Mouse (Mus musculus) limb, embryonic 13.5 days (tissue): ENCODE data around the gene Cpm. TPM values are rescaled to one million over a fixed set of nuclear protein-coding genes. Genes with fewer than 3 reads are reported as not detected.
A peak's percentile ranks its signal among the peaks of the same experiment; 100 is the strongest.

Experiments
- ATAC-seq: fragments of 200-750 bp; cut with Nextera tagmentation; 2 replicates; pipeline ENCODE4 v1.8.0; 2017; ENCODE audit warnings: low read depth, moderate number of reproducible peaks, moderate TSS enrichment; ENCODE audit not compliant: low FRiP score
- H3K27ac ChIP-seq: fragments of 300-500 bp; sonication (generic); 2 replicates; pipeline ENCODE4 v1.5.1; 2015; ENCODE audit warnings: inconsistent platforms, mild to moderate bottlenecking, moderate library complexity
- H3K27me3 ChIP-seq: fragments of 300-500 bp; sonication (generic); 2 replicates; pipeline ENCODE4 v1.6.1; 2015; ENCODE audit warnings: mild to moderate bottlenecking, inconsistent platforms
- H3K36me3 ChIP-seq: fragments of 300-500 bp; sonication (generic); 2 replicates; pipeline ENCODE4 v1.6.1; 2015; ENCODE audit warnings: inconsistent platforms, mild to moderate bottlenecking, moderate library complexity
- H3K4me1 ChIP-seq: fragments of 300-500 bp; sonication (generic); 2 replicates; pipeline ENCODE4 v1.6.1; 2015; ENCODE audit warnings: inconsistent platforms
- H3K4me2 ChIP-seq: fragments of 300-500 bp; sonication (generic); replicated peaks from 2 replicates; pipeline ENCODE4 v1.6.1; 2015; ENCODE audit warnings: inconsistent platforms, mild to moderate bottlenecking, moderate library complexity
- H3K4me3 ChIP-seq: fragments of 300-500 bp; sonication (generic); 2 replicates; pipeline ENCODE4 v1.5.1; 2015; ENCODE audit warnings: moderate library complexity, mild to moderate bottlenecking, inconsistent platforms
- H3K9ac ChIP-seq: fragments of 300-500 bp; sonication (generic); 2 replicates; pipeline ENCODE4 v1.6.1; 2015; ENCODE audit warnings: mild to moderate bottlenecking, inconsistent platforms
- H3K9me3 ChIP-seq: fragments of 300-500 bp; sonication (generic); 2 replicates; pipeline ENCODE4 v1.6.1; 2016; ENCODE audit warnings: inconsistent platforms
- WGBS: fragments of 180-500 bp; shearing (Covaris S2); methylation state at CpG from one replicate; pipeline ENCODE4 v1.1.7; 2015; 5-methylcytosine and 5-hydroxymethylcytosine counted together
- polyA plus RNA-seq: library from polyadenylated mRNA; unstranded; fragments of >200 nt; fragmentation: Nextera tagmentation; extraction: Ambion mirVana; gene quantifications from 2 replicates; pipeline ENCODE4 v1.2.1, GENCODE M21; 2015

The Cpm gene
- polyA plus RNA-seq, 1 experiment from 2014 or later, result 42.8 TPM

DNA sequence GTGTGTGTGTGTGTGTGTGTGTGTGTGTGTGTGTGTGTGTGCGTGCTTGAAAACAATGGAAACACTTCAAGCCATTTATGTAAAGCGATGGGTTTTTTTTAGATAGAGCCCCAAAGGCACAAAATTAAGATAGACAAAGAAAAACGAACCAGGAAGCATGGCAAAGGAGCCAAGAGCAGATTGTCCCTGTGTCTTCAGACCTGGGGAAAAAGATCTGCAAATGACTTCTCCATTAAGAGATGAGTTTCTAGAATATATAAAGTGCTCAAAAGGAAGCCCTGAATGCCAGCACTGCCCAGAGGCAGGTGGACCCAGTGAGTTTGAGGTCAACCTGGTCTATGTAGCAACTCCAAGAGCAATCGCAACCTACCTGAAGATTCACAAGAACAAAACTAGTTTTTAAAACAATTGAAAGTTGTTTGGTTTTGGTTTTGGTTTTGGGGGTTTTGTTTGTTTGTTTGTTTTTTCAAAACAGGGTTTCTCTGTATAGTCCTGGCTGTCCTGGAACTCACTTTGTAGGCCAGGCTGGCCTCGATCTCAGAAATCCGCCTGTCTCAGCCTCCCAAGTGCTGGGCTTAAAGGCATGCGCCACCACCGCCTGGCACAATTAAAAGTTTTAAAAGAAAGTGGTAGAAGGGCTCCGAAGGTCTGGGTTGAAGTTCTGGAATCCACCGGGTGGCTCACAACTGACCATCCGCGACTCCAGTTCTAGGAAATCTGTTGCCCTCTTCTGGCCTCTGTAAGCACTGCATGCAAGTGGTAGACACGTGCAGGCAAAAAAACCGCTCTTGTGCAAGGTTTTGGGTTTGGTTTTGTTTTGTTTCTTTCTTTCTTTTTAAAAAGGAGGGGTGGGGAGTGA lies 52.9 kb downstream of the Cpm start:
- ATAC-seq, result no peak
- Histone ChIP-seq H3K9me3 (no peaks in the 10 kb centered on the region), H3K9ac (no peak overlapping the region), H3K4me2 (no peak overlapping the region), H3K27ac (no peak overlapping the region), H3K27me3 (no peaks in the 10 kb centered on the region), H3K36me3 (no peaks in the 10 kb centered on the region), H3K4me1 (peaks cover 3% of the 10 kb centered on the region; the same call in 1 of the 2 replicates), H3K4me3 (no peak overlapping the region)
- WGBS, result 69% methylated on average over 14 of the region's 14 CpGs

DNA sequence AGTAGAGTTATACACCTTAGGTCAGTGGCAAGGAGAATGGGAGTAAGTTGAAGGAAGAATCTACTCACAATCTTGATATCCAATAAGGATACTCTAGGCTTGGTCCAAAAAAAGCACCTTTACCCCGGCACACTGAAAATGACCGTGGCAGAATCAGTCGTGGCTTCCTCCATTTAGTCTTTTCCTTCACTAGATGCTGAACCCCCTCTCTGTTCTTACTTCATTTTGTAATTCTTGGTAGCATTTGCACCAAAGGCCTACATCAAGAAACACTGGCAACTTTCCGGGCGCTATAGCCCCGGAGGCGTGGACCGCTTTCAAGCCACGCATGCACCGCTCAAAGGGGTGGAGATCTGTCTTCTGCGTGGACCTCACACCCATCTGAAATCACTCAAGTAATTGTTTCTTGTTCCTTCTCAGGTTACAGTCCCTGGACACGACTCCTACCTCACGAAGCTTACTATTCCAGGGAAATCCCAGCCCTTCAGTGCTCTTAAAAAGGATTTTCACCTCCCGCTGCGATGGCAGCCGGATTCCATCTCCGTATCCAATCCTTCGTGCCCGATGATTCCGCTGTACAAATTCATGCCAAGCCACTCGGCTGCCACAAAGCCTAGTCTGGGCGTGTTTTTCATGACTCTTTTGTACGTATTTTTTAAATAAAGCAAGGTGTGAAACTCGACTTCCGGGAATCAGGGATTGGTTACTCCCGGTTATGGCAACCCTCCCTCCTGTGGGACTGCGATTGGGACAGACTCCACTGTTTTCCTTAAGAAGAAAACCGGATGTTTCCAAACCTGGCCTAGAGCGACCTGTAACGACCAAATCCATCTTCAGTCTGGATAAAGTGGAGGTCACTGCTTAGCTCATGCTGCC lies 53.8 kb downstream of the Cpm start:
- Histone ChIP-seq H3K9ac (no peak overlapping the region), H3K4me2 (peak overlapping the region; percentile 34), H3K4me1 (peaks cover 3% of the 10 kb centered on the region; the same call in 1 of the 2 replicates), H3K27me3 (no peaks in the 10 kb centered on the region), H3K36me3 (peaks cover 3% of the 10 kb centered on the region; the same call in 1 of the 2 replicates), H3K4me3 (no peak overlapping the region), H3K9me3 (no peaks in the 10 kb centered on the region), H3K27ac (0 out of 2 replicates have a peak overlapping the region, but pooled peaks have one; percentile 15)
- ATAC-seq, result peak; percentile 64; the same call in 1 of the 2 replicates
- WGBS, result 52% methylated on average over 30 of the region's 30 CpGs

- no peak for ATAC-seq
- H3K27ac ChIP-seq, result no peak overlapping the region
- H3K9ac ChIP-seq, result no peak overlapping the region
- H3K4me3 ChIP-seq, result no peak overlapping the region
- no peaks in the 10 kb centered on the region for H3K9me3 ChIP-seq
- peaks cover 3% of the 10 kb centered on the region; the same call in 1 of the 2 replicates for H3K4me1 ChIP-seq
- WGBS, result 90% methylated on average over 9 of the region's 9 CpGs
- H3K36me3 ChIP-seq, result peaks cover 9% of the 10 kb centered on the region
- peak overlapping the region; percentile 34; the same call in 1 of the 2 replicates for H3K4me2 ChIP-seq
- no peaks in the 10 kb centered on the region for H3K27me3 ChIP-seq
Observed at GRCm38 (mm10) chr10:117683734-117684037, 54.4 kb downstream of the Cpm start.

GRCm38 (mm10) chr10:117684298-117685170 lies 55.2 kb downstream of the Cpm start:
- Histone ChIP-seq H3K27me3 (no peaks in the 10 kb centered on the region), H3K4me1 (peaks cover 3% of the 10 kb centered on the region; the same call in 1 of the 2 replicates), H3K9ac (no peak overlapping the region), H3K27ac (no peak overlapping the region), H3K4me2 (no peak overlapping the region), H3K9me3 (no peaks in the 10 kb centered on the region), H3K4me3 (no peak overlapping the region), H3K36me3 (peaks cover 18% of the 10 kb centered on the region)
- WGBS, result 88% methylated on average over 19 of the region's 19 CpGs
- no peak for ATAC-seq

- H3K4me1 ChIP-seq, result peaks cover 3% of the 10 kb centered on the region; the same call in 1 of the 2 replicates
- no peaks in the 10 kb centered on the region for H3K27me3 ChIP-seq
- 92% methylated on average over 15 of the region's 15 CpGs for WGBS
- peaks cover 24% of the 10 kb centered on the region for H3K36me3 ChIP-seq
- no peak overlapping the region for H3K4me2 ChIP-seq
- no peak for ATAC-seq
- H3K27ac ChIP-seq, result no peak overlapping the region
- no peak overlapping the region for H3K4me3 ChIP-seq
- no peak overlapping the region for H3K9ac ChIP-seq
- H3K9me3 ChIP-seq, result no peaks in the 10 kb centered on the region
Observed at GRCm38 (mm10) chr10:117685171-117685848, 56.0 kb downstream of the Cpm start.

- Histone ChIP-seq H3K9ac (no peak overlapping the region), H3K9me3 (no peaks in the 10 kb centered on the region), H3K4me3 (no peak overlapping the region), H3K4me2 (no peak overlapping the region), H3K4me1 (peaks cover 3% of the 10 kb centered on the region; the same call in 1 of the 2 replicates), H3K36me3 (peaks cover 31% of the 10 kb centered on the region), H3K27me3 (no peaks in the 10 kb centered on the region), H3K27ac (no peak overlapping the region)
- ATAC-seq, result no peak
- 92% methylated on average over 13 of the region's 13 CpGs for WGBS
Observed at GRCm38 (mm10) chr10:117685849-117686591, 56.7 kb downstream of the Cpm start.

- H3K9ac ChIP-seq, result no peak overlapping the region
- peaks cover 39% of the 10 kb centered on the region for H3K36me3 ChIP-seq
- no peaks in the 10 kb centered on the region for H3K9me3 ChIP-seq
- H3K4me2 ChIP-seq, result no peak overlapping the region
- no peak overlapping the region for H3K4me3 ChIP-seq
- 70% methylated on average over 3 of the region's 3 CpGs for WGBS
- peaks cover 3% of the 10 kb centered on the region; the same call in 1 of the 2 replicates for H3K4me1 ChIP-seq
- H3K27me3 ChIP-seq, result no peaks in the 10 kb centered on the region
- no peak overlapping the region for H3K27ac ChIP-seq
- no peak for ATAC-seq
Observed at GRCm38 (mm10) chr10:117687018-117687417, 57.7 kb downstream of the Cpm start.

DNA sequence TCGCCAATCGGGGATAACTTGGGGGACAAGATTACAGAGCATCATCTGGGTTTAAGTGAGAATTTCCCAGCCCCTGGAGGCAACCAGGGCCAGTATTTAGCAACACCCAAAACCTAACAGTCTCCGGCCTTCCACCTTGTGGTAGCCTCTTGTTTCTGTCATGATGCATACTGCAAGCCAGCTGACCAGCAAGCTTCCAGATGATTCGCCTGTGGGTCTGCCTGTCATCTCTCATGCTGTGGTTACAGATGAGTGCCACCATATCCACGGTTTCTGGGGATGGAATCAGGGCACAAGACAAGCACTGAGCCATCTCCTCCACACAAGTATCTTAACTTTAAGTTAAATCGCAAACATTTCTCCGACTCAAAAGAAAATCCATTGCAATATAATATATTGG lies 58.3 kb downstream of the Cpm start:
- no peak overlapping the region for H3K27ac ChIP-seq
- peaks cover 45% of the 10 kb centered on the region for H3K36me3 ChIP-seq
- 92% methylated on average over 7 of the region's 7 CpGs for WGBS
- no peak overlapping the region for H3K9ac ChIP-seq
- H3K27me3 ChIP-seq, result no peaks in the 10 kb centered on the region
- no peaks in the 10 kb centered on the region for H3K9me3 ChIP-seq
- ATAC-seq, result no peak
- H3K4me1 ChIP-seq, result peaks cover 3% of the 10 kb centered on the region; the same call in 1 of the 2 replicates
- no peak overlapping the region for H3K4me3 ChIP-seq
- no peak overlapping the region for H3K4me2 ChIP-seq

- H3K4me1 ChIP-seq, result no peaks in the 10 kb centered on the region; the same call in 1 of the 2 replicates
- 85% methylated on average over 13 of the region's 13 CpGs for WGBS
- peaks cover 51% of the 10 kb centered on the region for H3K36me3 ChIP-seq
- no peak overlapping the region for H3K4me2 ChIP-seq
- H3K4me3 ChIP-seq, result no peak overlapping the region
- no peak for ATAC-seq
- H3K9ac ChIP-seq, result no peak overlapping the region
- H3K9me3 ChIP-seq, result no peaks in the 10 kb centered on the region
- no peaks in the 10 kb centered on the region for H3K27me3 ChIP-seq
- no peak overlapping the region for H3K27ac ChIP-seq
Observed at GRCm38 (mm10) chr10:117688204-117689151, 59.2 kb downstream of the Cpm start.
